Mouse (Mus musculus) erythroblast, embryonic 14.5 days (primary cell): ENCODE measurements around the gene Pde11a.

ENCODE experiments used
- GATA1 ChIP-seq: IDR thresholded peaks from 2 replicates; pipeline ENCODE4 v1.6.1; 2012; ENCODE audit warnings: low read length, inconsistent platforms, mixed read lengths
- TAL1 ChIP-seq: IDR thresholded peaks from 3 replicates; pipeline ENCODE4 v1.6.1; 2012; ENCODE audit warnings: low read length, inconsistent platforms, mixed read lengths

DNA sequence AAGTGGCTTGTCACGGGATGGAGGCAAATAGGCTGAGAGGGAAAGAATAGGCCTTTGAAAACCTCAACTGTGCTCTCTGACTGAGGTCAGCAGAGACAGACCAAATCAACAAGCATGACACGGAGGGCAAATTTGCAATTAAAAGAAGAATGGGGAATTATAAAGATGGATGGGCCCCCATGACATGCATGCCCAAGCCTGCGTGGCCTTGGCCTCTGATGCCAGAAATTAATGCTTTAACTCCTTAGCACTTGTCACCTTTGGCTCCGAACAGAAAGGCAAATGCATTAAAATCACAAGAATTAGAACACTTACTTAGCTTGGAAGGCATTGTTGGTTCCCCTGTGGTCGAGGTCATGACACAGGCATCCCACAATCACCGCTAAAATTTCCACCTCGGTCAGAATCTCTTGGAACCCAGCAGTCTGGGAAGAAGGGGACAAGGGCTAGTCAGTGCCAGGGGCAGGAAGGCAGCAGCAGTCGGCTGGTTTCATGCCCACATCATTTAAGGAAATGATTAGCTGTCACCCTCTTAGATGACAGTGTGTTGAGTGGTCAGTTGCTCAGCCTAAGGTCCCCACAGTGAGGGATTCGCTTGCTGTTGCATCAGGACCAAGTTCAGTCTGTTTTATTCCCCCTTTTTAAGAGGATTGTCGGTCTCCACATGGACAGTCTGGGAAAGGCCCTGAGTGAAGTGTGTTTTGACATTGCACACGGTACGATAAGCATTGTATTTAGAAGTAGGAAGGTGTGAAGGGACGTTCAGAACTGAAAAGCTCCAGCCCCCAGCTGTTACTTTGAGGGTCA, 279.7 kb downstream of the Pde11a start:
- no peak for TF ChIP-seq GATA1
- no peak for TF ChIP-seq TAL1
